Mouse (Mus musculus): ENCODE measurements around the gene Tbx1. TPM values are rescaled to one million over a fixed set of nuclear protein-coding genes. Genes with fewer than 3 reads are reported as not detected.

Tbx1 gene
- not detected for total RNA-seq (2023)

DNA sequence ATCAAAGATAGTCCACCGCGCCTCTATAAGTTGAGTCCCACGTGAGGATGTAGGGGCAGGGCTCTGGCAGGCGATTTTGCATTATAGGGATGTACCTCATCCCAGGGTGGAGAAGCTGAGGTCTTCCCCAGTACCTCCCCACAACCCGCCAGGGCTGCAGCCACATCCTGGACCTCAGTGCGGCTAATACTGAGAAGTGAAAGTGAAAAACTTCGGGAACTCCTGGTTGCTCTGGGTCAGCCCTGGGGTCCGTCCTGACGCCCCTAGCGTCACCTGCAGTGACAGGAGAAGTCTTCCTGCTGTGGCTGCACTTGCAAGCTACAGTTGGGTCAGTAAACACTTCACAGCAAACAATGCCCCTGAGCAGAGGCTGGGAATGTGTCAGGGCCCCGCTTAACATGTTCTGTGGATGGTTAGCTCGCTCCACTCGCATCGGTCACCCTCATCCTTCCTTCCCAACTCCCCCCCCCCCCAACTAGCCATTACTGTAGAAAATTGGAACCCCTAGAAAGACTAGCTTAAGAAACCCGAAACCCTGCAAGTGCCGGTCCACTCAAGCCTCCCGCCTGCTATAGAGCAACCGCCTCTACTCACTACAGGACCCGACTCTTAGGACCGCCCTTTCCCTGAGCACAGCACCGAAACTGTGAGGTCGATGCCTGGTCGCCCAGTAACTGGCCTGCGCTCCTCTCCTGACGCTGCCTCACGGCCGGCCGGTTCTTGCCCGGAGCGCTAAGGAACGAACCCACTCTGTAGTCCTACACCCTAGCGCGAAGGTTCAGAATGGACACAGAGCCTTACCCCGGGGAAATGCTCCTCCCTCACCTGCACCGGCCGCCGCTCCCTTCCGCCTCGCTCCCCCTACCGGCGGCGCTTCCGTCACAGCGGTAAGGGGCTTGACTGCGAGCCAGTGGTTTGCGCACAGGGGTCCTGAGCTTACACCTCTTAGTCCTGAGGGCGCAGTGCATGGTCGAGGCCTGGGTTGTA, at the start of gene Tbx1:
Gene Tbx1 (minus strand): TSS at position 868 of the 987 bp plus-strand sequence.

DNA sequence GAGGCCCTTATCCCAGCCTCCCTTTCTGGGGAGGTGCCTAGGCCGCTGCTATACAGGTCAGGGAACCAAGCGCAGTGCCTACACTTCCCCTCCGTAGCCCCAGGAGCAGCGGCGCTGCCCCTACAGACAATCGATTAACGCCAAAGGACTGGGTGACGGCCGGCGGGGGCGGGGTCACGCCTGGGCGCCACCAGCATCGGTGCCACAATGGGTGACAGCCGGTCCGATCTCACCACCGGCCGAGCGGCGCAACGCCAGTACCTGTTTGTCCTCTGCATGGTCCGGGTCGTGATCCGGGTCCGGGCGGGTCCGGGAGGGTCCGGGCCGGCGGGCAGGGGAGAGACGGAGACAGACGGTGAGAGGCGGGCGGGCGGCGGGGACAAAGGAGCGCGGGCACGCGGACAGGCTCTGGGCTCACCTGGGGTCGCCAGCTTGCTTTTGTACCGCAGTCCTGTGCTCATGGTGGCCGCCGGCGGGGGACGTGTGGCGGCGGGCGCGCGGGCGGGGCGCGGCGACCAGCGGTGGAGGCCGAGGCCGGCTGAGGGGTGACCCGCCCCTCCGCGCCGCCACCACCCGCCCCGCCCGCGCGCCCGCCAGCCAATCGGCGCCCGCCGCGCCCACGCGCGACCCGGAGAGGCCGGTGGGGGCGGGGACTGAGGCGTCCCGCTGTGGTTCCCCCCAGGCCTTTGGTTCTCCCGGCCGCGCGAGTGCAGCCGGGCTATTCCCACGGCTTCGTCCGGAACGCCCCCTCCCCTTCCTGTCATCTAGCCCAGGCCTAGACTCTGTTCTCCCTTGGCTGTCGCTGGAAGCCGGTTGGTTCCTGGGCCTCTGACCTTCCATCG, 39.1 kb upstream of the Tbx1 start, which contains the start of gene Sept5:
Gene Sept5 (minus strand): TSS at position 565 of the 842 bp plus-strand sequence.

DNA sequence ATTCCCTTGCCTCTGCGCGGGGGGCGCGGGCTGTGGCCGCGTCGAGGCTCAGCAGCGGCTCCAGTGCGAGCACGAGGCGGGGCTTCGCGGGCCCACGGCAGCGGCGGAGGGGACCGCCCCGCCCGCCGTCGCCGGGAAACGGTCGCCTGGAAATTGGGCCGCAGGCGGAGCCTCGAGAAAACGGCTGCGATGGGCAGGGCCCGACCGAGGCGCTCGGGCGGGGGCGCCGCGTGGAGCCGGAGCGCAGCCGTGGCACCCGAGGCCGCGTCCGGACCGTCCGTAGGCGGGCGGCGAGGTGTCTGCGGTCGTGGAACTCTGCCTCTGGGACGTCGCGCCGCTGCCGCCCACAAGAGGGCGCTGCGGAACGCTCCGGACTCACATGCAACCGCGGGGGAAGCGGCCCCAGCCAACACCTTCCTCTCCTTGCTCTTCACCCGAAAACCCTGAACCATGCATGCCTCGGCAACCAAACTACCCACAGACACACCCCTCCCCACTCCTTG, 36.0 kb upstream of the Tbx1 start, which contains the start of gene Gm49601:
Gene Gm49601 (minus strand): TSS at position 52 of the 503 bp plus-strand sequence.

DNA sequence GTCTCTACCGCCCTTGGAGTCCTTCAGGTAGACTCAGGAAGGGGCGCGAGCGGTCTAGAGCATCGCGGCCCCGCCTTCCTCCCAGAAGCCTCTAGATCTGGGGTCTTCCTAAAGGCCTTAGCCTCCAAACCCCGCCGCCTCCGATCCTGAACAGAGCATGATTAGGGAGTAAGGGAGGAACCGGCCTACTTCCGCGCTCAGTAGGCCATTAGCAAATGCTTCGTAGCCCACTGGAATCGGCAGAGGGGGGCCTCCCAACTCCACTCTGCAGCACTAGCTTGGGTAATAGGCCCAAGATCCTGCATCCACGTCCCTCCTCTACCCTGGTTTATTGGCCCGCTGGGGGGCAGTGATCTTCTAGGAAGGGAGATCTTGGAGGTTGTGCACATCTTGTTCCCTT, 31.5 kb upstream of the Tbx1 start, which contains the start of gene Gp1bb:
Gene Gp1bb (minus strand): TSS at position 385 of the 400 bp plus-strand sequence.

Other genes with a start within 250 kb of the Tbx1 start
- 10 to 100 TPM; 29.1 to 33.3 TPM for gene Tango2, start 242.6 kb downstream of the Tbx1 start, total RNA-seq (2023)
- gene Arvcf, start 242.5 kb downstream of the Tbx1 start, total RNA-seq (2023), result 1 to 10 TPM; 4.4 to 5.8 TPM
- gene Txnrd2, start 164.3 kb downstream of the Tbx1 start, total RNA-seq (2023), result 10 to 100 TPM; 20.4 to 23.3 TPM
- 10 to 100 TPM; 62.5 to 73.7 TPM for gene Comt, start 163.8 kb downstream of the Tbx1 start, total RNA-seq (2023)
- 1 to 10 TPM; 2.9 to 4.7 TPM for gene Gnb1l, start 92.0 kb downstream of the Tbx1 start, total RNA-seq (2023)
- gene Rtl10, start 91.8 kb downstream of the Tbx1 start, total RNA-seq (2023), result 1 to 10 TPM; 3.4 to 4.0 TPM
- not detected for gene Gp1bb, start 31.7 kb upstream of the Tbx1 start, total RNA-seq (2023)
- not detected for gene Gm49601, start 35.8 kb upstream of the Tbx1 start, total RNA-seq (2023)
- gene Sept5, start 39.3 kb upstream of the Tbx1 start, total RNA-seq (2023), result 1 to 10 TPM in 1 of 2 experiments, under 1 TPM in 1; 0.49 to 1.4 TPM
- gene Cldn5, start 186.2 kb upstream of the Tbx1 start, total RNA-seq (2023), result not detected
- 10 to 100 TPM; 69.7 to 74.3 TPM for gene Ufd1, start 221.1 kb upstream of the Tbx1 start, total RNA-seq (2023)
- gene Cdc45, start 221.3 kb upstream of the Tbx1 start, total RNA-seq (2023), result 1 to 10 TPM; 1.4 to 2.3 TPM
- 1 to 10 TPM; 8.0 to 9.4 TPM for gene 2510002D24Rik, start 245.9 kb upstream of the Tbx1 start, total RNA-seq (2023)
- gene Gm28539, start 245.9 kb upstream of the Tbx1 start, total RNA-seq (2023), result 10 to 100 TPM in 1 of 2 experiments, 1 to 10 TPM in 1; 2.0 to 10.4 TPM

Measured in monocyte, adult 59 days (primary cell).